Mouse (Mus musculus): ENCODE results near the gene Ttl.

DNA sequence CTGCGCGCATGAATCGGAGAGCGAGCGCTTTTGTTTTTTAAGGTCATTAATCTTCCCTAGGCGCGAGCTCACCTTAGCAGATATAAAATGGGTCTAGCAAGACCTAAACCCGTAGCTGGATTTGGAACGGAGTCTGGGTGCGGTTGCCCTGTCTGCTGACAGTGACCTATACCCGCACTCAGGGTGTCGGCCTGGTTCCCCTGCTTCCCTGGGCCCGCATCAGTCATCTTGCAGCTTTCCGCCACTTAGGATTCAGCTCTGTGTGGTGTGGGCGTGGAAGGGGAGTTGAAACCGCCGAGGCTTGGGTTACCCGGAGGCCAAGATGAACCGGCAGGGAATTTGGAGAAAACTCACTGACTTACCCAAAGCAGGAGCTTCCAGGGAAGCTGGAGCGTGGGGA is 584 bp downstream of the Ttl start:
- TF ChIP-seq CTCF (IDR thresholded peaks at IDR 0.05; ENCODE audit: extremely low read depth, insufficient read depth, insufficient read length, insufficient replicate concordance), result no peak
- no peak for TF ChIP-seq POLR2A (IDR thresholded peaks at IDR 0.05; ENCODE audit: low read depth, low read length)

Data from spleen, adult 2 months (tissue).